Mouse (Mus musculus) frontal cortex, adult (tissue): ENCODE data around the gene Copb1.

Experiments
- ATAC-seq: cut with Nextera tagmentation; 2 replicates; pipeline ENCODE4 v1.9.2; 2017; ENCODE audit warnings: mild to moderate bottlenecking, moderate library complexity, mixed read lengths; ENCODE audit not compliant: low TSS enrichment

Copb1 gene

DNA sequence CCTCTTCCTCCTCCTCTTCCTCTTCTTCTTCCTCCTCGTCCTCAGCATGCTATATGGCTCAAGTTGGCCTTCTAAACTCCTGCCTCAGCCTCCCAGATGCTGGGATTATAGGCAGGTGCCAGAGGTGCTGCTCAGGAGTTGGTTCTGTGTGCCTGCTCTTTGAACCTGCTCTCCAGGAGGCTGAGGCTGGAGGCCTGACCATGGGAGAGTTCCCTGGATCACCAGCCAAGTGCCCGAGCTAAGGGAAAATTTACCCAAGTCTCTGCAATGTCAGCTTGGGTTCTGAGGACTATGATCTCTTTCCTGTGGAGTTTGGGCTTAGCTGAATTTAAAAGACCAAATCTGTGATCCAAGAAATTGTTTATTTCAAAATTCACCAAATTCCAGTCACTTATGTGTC is 85.1 kb downstream of the Copb1 start:
- no peak for ATAC-seq
